Mouse (Mus musculus) left cerebral cortex, postnatal 25 days (tissue): ENCODE data around the gene Tomm70a. TPM values are rescaled to one million over a fixed set of nuclear protein-coding genes. Genes with fewer than 3 reads are reported as not detected.

Experiments
- DNase-seq, 2 experiments: peaks; one replicate each; pipeline ENCODE4 v3.0.0; 2022; ENCODE audit warnings: low spot score in 2 of 2, mixed read lengths in 1 of 2
- intact Hi-C: fragments of 180-260 bp; cut with DNase I; formaldehyde crosslinking; loops from one replicate; pipeline ENCODE4 v1.15.1; 2025
- total RNA-seq, 2 experiments: library from RNA; stranded (reverse); gene quantifications; 2 replicates each; pipeline ENCODE4 v1.2.3; 2021

Tomm70a gene
- total RNA-seq, 2 experiments from 2014 or later, result 105 to 110 TPM

DNA sequence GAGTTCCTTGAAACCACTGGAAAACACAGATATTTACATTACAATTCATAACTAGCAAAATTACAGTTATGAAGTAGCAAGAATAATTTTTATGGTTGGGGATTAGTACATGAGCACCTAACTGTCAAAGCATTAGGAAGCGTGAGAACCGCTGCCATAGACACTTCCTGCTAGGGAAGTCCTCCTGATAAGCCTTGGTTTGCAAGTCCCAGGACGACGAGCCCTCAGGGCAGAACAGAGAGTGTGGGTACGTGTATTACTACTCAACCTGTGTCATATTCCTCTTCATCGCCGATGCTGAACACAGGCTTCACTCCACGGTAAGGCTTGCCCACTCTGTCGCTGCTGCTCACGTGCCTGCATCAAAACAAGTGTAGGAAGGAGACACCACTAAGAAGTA lies 56.2 kb downstream of the Tomm70a start:
- no peak for DNase-seq
- intact Hi-C loops, result no loop called here

DNA sequence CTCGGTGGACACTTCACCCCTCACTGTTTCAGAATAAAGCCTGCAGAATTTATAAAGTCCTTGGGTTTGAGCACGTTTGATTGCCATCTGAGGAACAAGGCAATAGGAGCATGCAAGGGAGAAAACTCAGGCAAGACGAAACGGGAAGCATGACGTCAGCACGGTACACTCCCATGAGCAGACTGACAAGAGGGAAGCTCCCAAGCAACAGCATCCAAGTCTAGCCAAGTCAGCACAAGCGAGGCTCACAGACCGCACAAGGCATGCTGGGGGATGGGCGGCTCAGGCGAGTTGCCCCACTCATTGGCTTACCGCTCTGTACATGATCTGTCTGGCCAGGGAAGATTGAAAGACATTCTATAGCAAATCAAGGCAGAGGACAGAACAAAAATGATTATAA lies 59.7 kb downstream of the Tomm70a start:
- DNase-seq, result peak; percentile 36 to 62
- intact Hi-C loops, result no loop called here

DNA sequence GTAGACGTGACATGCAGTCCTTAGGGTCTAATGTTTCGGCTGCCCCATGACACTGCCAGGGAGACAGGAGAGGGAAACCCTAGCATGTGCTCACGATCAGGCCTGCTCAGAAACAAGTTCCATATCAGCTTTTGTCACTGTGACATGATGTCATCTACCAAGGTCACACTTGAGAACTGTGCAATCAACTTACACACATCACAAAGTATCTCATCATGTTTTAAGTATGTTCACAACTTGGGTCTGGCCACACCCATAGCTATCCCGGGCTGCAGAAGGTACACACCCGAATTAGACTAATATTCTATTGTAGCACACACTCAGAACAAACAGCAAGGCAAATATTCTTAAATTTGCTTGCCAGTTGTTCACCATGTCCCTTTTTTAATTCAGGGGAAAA lies 60.5 kb downstream of the Tomm70a start:
- intact Hi-C loops, result no loop called here
- DNase-seq, result no peak

DNA sequence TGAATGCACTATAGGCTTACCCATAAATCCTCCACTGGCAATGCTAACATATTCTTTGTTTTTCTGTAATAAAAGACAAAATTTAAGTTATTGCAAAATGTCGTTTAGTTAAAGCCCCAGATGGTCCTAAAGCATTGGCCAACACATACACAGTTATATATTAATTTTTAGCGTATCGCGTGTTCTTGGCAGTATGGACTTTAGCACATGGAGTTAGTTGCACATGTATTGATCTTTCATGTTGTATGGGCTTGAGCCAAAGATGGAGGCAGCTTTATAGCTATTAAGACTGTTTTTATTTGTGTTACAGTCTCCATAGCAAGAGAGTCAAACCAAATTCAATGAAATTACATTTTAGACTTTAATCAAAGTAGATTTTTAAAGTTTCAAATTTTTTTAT lies 65.1 kb downstream of the Tomm70a start:
- no peak for DNase-seq
- intact Hi-C loops, result no loop called here

DNA sequence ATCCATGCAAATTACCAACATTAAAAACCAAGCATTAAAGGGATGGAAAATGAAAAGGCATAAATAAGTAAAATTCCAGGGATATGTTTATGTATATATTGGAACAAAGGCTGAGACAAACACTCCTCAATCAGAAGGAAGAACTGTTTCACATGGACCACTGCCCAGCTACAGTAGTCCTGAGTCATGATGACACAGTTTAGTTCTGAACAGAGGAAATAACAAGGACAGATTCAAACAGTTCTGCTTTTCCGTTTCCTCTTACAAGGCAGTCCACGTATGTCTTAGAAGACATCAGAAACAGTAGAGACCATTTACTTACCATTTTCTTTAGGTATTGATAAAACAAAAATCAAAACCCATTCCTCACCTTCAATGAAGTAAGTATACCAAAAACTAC lies 68.0 kb downstream of the Tomm70a start:
- intact Hi-C loops, result no loop called here
- peak in 1 of 2 experiments; percentile 46 for DNase-seq

DNA sequence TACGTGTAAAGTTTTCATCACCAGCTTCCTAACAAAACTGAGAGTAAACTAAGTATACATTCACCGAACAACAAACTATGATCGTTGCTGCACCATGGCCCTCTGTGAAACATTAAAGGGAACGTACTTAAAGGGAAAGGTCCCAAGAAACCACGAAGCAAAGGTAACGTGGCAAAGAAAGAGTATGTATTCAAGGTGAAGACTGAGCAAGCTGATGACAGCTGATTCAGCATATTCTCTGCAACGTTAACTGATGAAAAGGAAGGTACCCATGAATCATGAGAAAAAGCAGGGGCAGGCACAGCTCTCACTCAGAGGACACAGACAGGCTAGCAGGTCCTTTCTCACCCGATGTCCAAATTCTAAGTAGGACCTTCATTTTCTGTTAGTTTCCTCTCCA lies 68.9 kb downstream of the Tomm70a start:
- no peak for DNase-seq
- intact Hi-C loops, result no loop called here

DNA sequence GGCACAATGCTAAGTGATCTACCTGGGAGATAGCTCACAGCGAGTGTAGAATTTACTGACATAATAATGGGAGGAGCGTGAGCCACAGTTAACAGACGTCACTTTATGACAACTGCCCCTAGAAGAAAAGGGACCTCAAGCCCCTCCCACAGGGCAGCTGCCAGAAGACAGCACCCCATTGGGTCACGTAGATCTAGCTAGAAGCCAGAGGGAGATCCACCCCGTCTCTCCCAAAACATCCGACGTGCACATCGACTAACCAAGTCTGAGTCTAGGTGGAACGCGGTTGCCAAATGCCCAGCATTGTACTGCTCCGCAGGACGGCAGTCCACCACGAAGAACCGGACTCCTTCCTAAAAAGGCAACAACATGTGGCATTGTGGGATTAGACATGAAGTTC lies 69.7 kb downstream of the Tomm70a start:
- intact Hi-C loops, result no loop called here
- DNase-seq, result no peak

DNA sequence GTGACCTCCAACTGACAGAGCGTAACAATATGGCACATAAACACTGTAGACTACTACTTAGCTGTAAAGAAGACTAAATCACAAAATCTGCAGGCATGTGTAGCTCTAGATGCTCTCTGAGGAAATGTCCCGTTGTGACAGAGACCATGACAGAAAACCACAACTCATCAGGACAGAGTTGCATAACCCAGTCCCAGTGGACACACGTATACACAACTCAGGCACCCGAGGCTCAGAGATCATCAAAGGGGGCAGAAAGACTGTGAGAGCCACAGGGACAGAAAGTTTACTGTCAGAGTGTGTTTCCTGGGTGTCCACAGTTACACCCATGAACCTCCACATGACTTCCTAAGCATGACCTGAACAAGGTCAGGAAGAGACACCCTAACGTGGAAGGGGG lies 75.1 kb downstream of the Tomm70a start:
- intact Hi-C loops, result no loop called here
- DNase-seq, result no peak

DNA sequence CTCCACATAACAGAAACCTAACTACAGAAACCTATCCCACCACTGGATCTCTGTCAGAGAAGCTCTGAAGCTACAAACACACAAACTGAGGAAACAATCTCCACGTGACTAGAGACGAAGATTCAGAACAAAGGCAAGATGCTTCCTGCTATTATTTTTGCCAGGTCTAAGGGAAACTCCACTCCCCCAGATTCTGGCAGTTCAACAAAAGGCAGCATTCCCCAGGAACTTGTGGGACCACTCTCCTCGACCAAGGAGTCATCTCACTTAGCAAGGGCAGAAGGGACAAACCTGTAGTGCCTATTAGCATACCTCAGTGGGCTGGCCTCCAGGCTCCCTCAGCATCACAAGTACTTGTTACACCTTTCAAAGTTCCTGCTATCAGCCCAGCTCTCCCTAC lies 75.8 kb downstream of the Tomm70a start:
- DNase-seq, result no peak
- intact Hi-C loops, result no loop called here

Other genes with a start within 250 kb of the Tomm70a start
- gene Tmem45a, start 235.5 kb upstream of the Tomm70a start, total RNA-seq, result 1 to 10 TPM; 1.8 to 2.8 TPM
- gene Lnp1, start 193.6 kb upstream of the Tomm70a start, total RNA-seq, result 1 to 10 TPM; 1.8 to 4.4 TPM
- gene Tmem45a2, start 50.3 kb upstream of the Tomm70a start, total RNA-seq, result not detected
- 10 to 100 TPM; 14.8 to 16.3 TPM for gene Nit2, start 45.6 kb downstream of the Tomm70a start, total RNA-seq
- 10 to 100 TPM; 40.6 to 48.6 TPM for gene Tbc1d23, start 109.8 kb downstream of the Tomm70a start, total RNA-seq
- gene Tmem30c, start 171.2 kb downstream of the Tomm70a start, total RNA-seq, result under 1 TPM; 0.18 to 0.53 TPM
- gene Filip1l, start 231.4 kb downstream of the Tomm70a start, total RNA-seq, result 1 to 10 TPM; 3.0 to 3.5 TPM